Mouse (Mus musculus) liver, embryonic 14.5 days (tissue): Measurements from ENCODE around the gene Pecam1.

Experiments
- CTCF ChIP-seq: IDR thresholded peaks from 2 replicates; pipeline ENCODE4 v1.5.1; 2016; ENCODE audit warnings: antibody characterized with exemption, low read depth, control low read depth
- EP300 ChIP-seq: IDR thresholded peaks from 2 replicates; pipeline ENCODE4 v1.6.1; 2016; ENCODE audit warnings: antibody characterized with exemption, low read depth

- TF ChIP-seq CTCF: no peak
- no peak for TF ChIP-seq EP300
These were observed 41.0 kb downstream of the Pecam1 start for GRCm38 (mm10) chr11:106709227-106709985.
